Mouse (Mus musculus) cortical plate, adult 2 months (tissue): ENCODE data around the gene Zc3hc1. TPM values are rescaled to one million over a fixed set of nuclear protein-coding genes. Genes with fewer than 3 reads are reported as not detected.

Source experiments
- H3K27ac ChIP-seq: fragments of 200-500 bp; 2 replicates; pipeline ENCODE4 v1.5.1; 2012; ENCODE audit warnings: low read length, control low read depth, inconsistent platforms; ENCODE audit not compliant: insufficient read depth
- H3K4me1 ChIP-seq: fragments of 200-500 bp; 2 replicates; pipeline ENCODE4 v1.6.1; 2011; ENCODE audit warnings: low read length; ENCODE audit not compliant: control insufficient read depth, insufficient read depth
- H3K4me3 ChIP-seq: fragments of 200-500 bp; 2 replicates; pipeline ENCODE4 v1.5.1; 2011; ENCODE audit warnings: mild to moderate bottlenecking, low read length, control low read depth; ENCODE audit not compliant: insufficient read depth
- CTCF ChIP-seq: fragments of 200-500 bp; IDR thresholded peaks from 2 replicates; pipeline ENCODE4 v1.5.1; 2011; ENCODE audit warnings: mild to moderate bottlenecking, control low read depth, low read length; ENCODE audit not compliant: insufficient read depth; ENCODE audit errors: extremely low read depth
- POLR2A ChIP-seq: fragments of 200-500 bp; IDR thresholded peaks from 2 replicates; pipeline ENCODE4 v1.6.1; 2011; ENCODE audit warnings: mild to moderate bottlenecking, low read length, control low read depth; ENCODE audit not compliant: insufficient read depth; ENCODE audit errors: extremely low read depth
- polyA plus RNA-seq: library from polyadenylated mRNA; depleted of rRNA; stranded (reverse); fragments of >200 nt; gene quantifications from 2 replicates; pipeline ENCODE4 v1.2.3, GENCODE M21; 2012

Gene Zc3hc1
- polyA plus RNA-seq, 1 experiment, result 24.9 TPM

- H3K4me3 ChIP-seq, result no peak overlapping the region
- H3K4me1 ChIP-seq, result no peaks in the 10 kb centered on the region
- H3K27ac ChIP-seq, result no peak overlapping the region
- no peak for TF ChIP-seq CTCF
- no peak for TF ChIP-seq POLR2A
These were observed 36.1 kb downstream of the Zc3hc1 start for GRCm38 (mm10) chr6:30354760-30355159.

DNA sequence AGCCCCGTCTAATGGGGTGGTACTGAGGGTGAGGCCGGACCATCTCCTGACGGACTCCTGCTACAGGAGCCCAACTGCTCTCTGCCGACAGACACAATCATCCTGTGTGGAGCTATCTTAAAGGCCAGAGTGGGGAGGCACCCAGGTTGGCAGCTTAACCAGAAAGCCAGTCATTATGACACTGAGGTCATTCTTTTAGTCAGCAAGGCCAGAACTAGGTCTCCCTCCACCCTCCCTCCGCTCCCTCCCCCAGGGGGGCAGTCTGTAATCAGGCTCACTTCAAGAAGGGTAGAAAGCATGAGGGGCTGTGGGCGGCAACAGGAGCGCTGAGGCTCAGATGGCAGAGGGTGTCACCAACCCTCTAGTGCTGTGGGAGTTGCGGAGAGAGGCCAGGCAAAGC is 37.2 kb downstream of the Zc3hc1 start:
- H3K4me1 ChIP-seq, result no peaks in the 10 kb centered on the region
- H3K4me3 ChIP-seq, result no peak overlapping the region
- no peak for TF ChIP-seq CTCF
- TF ChIP-seq POLR2A, result no peak
- no peak overlapping the region for H3K27ac ChIP-seq

- no peaks in the 10 kb centered on the region for H3K4me1 ChIP-seq
- TF ChIP-seq CTCF (no peak), POLR2A (no peak)
- no peak overlapping the region for H3K4me3 ChIP-seq
- H3K27ac ChIP-seq, result no peak overlapping the region
These were observed 38.1 kb downstream of the Zc3hc1 start for GRCm38 (mm10) chr6:30352762-30353161.

DNA sequence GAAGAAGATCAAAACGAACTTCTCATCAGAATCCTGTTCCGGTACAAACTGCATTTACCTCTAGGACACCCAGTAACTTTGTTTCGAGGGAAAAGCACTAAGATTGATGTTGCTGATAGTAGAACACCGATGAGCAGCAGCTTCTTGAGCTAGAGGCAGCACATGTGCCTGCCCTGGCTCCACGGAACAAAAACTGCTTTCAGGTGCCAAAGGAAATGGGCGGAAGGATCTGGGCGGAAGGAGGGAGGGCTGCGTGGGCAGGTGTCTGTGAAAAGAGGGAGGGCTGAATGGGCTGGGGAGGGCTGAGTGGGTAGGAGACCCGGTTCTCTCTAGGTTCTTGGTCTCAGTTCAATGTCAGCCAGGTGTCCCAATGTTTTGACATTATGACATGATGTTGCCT is 39.5 kb downstream of the Zc3hc1 start:
- H3K4me1 ChIP-seq, result no peaks in the 10 kb centered on the region
- no peak overlapping the region for H3K27ac ChIP-seq
- TF ChIP-seq POLR2A (no peak), CTCF (no peak)
- no peak overlapping the region for H3K4me3 ChIP-seq

DNA sequence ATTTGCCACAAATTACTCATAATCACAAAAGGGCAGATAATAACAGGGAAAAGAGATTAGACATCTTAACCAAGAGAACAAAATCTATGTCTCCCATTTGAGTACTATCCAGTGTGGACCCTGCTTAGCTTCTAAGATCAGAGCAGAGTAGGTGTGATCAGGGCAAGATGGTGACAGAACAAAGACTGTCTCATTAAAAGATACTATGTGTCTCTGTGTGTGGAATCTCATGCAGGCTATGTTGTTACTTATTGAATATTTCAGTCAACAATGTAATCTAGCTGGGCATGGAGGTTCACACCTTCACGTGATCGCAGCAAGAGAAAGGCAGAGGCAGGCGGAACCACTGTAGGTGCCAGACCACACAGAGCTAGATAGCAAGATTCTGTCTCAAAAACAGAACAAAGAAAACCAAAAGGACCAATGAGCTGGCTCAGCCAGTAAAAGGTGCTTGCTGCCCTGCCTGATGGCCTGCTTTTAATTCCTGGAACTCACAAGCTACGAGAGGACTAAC is 43.5 kb downstream of the Zc3hc1 start:
- no peak overlapping the region for H3K27ac ChIP-seq
- no peak for TF ChIP-seq CTCF
- no peak for TF ChIP-seq POLR2A
- no peak overlapping the region for H3K4me3 ChIP-seq
- no peaks in the 10 kb centered on the region for H3K4me1 ChIP-seq

DNA sequence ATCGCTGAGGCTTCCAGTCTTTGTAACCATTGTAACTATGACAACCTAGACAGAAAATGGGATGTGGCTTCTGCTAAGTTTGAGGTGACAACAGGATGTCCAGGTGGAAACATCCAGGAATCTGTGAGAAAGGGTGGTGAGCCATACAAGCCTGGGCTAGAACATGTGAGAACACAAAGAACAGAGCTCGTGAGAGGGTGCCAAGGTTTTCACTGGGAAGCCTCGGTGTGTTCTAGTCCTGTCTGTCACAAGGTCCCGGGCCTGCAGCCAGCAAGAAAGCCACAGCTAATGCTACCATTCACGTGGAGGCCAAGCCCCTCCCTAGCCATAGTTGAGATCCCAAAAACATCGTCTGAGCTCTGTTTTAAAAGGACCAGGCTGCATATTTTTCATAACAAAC is 44.1 kb downstream of the Zc3hc1 start:
- H3K27ac ChIP-seq, result no peak overlapping the region
- no peaks in the 10 kb centered on the region for H3K4me1 ChIP-seq
- TF ChIP-seq POLR2A (no peak), CTCF (no peak)
- H3K4me3 ChIP-seq, result no peak overlapping the region

DNA sequence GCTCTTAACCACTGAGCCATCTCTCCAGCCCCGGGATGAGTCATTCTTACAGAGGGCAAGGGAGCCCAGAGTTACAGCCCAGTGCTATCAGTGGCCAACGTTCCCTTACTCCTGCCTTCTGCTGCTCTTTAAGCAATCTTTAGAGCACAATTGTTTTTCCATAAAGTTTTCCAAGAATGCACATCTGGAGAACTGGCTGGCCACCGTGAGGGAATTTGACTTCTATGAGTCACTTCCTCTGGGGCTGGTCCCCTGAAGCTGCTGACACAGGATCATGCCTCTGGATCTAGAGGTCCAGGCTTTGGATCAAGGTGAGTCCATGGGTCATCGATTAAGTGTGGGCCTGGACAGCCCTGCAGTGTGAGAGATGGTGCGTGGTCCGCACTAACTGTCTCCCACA is 46.8 kb downstream of the Zc3hc1 start:
- Histone ChIP-seq H3K4me1 (no peaks in the 10 kb centered on the region), H3K27ac (no peak overlapping the region), H3K4me3 (no peak overlapping the region)
- TF ChIP-seq CTCF (no peak), POLR2A (no peak)

GRCm38 (mm10) chr6:30340231-30340873 is 50.5 kb downstream of the Zc3hc1 start:
- Histone ChIP-seq H3K4me3 (no peak overlapping the region), H3K4me1 (no peaks in the 10 kb centered on the region), H3K27ac (no peak overlapping the region)
- TF ChIP-seq CTCF (no peak), POLR2A (no peak)

DNA sequence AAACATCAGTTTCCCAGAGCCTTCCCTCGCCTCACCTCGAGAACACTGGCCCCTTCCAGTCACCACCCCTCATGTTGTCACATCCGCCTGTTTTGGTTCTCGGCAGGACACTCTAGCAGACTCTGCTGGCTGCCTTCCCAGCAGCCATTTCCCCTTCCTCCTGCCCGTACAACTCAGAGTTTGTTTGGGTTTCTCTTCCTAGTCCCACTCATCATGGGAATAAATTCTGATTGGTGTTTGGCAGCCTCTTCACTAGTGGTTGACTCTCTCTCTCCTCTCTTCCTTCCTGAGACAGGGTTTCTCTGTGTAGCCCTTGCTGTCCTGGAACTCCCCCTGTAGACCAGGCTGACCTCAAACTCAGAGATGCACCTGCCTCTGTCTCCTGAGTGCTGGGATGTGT is 53.9 kb downstream of the Zc3hc1 start:
- TF ChIP-seq CTCF, result no peak
- no peak for TF ChIP-seq POLR2A
- Histone ChIP-seq H3K4me3 (no peak overlapping the region), H3K4me1 (no peaks in the 10 kb centered on the region), H3K27ac (no peak overlapping the region)

DNA sequence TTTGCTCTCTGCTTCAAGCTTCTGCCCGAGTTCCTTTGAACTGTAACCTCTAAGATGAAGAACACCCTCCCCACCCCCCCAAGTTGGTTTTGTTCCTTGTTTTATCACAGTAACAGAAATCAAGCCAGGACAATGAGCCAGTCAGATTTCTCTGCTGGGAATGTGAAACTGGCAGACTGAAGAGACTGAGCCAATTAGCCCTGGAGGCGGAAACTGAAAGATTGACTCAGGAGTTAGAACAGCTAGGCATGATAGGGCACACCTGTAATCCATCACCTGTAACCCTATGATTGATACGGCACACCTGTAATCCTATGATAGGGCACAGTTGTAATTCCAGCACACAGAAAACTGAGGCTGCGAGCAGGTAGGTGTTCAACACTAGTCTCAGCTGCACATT is 58.6 kb downstream of the Zc3hc1 start:
- Histone ChIP-seq H3K4me3 (no peak overlapping the region), H3K27ac (no peak overlapping the region), H3K4me1 (no peaks in the 10 kb centered on the region)
- TF ChIP-seq POLR2A (no peak), CTCF (no peak)
